Mouse (Mus musculus) kidney, postnatal 10 days (tissue): ENCODE measurements at regions not wholly inside any gene's neighbourhood (a gene's known extent, or its start where the extent isn't known, plus 50 kb on each side); places are given as distances from the start of the nearest gene placed in this dataset.

Experiments used
- DNase-seq: peaks from one replicate; pipeline ENCODE4 v3.0.0; 2021; ENCODE audit warnings: mixed read lengths

DNA sequence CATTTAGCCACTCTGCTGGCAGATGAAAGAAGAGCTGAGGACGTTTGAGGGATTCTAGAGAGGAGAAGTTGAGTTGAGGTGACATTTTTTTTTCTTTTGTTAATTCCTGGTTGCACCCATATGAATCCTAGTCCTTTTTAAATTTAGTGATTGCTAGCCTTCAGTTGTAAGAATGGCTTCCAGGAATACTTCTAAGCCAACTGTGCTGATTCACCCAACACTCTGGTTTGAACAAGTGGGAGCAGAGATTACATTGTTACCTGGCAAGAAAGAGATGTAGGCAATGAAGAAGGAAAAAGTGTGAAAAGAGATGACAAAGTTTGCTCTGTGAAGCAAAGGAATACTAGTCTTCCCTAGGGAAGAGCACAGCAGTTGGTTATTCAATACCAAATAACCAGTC is 261.1 kb upstream of the Kcnq5 start:
- no peak for DNase-seq

GRCm38 (mm10) chr1:22211795-22212194 is 250.1 kb upstream of the Kcnq5 start:
- no peak for DNase-seq

GRCm38 (mm10) chr1:22211232-22211631 is 249.5 kb upstream of the Kcnq5 start:
- DNase-seq = no peak

DNA sequence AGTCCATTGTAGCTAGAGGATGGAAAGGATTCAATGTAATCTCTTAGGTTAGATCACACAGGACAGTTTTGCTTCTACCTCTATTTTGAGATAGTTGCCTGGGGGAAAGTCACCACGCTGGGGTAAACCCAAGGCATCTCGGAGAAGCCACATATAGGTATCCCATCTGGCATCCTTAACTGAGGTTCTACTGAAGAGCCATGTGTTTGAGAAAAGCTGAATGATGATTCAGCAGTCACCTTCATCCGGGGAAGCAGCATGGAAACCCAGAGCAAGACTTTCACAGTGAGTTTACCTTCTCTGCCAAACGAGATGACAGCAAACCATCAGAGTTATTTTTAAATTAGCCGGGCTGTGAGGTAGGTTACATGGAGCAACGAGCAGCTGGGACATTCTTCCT is 248.9 kb upstream of the Kcnq5 start:
- DNase-seq = no peak

DNA sequence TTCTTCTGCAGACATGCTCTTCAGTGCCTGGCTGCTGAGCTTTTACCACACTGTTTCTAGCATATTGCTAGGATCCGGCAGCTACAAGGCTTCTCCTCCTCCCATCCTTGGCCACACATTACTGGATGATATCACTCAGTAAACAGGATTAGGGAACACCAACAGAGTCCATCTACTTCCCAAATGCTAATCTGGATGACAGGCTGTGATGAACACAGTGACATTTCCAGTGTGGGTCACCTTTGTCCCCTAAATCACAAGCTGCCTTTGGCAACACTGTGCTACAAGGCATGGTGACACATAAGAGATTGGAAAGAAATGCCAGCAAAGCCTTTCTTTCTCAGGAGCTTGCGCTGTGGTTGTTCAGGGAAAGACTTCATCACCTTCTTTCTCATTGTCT is 246.5 kb upstream of the Kcnq5 start:
- no peak for DNase-seq

GRCm38 (mm10) chr1:22206935-22207334 is 245.2 kb upstream of the Kcnq5 start:
- no peak for DNase-seq

- DNase-seq = no peak
These were observed 206.0 kb upstream of the Kcnq5 start for GRCm38 (mm10) chr1:22167621-22168181.

DNA sequence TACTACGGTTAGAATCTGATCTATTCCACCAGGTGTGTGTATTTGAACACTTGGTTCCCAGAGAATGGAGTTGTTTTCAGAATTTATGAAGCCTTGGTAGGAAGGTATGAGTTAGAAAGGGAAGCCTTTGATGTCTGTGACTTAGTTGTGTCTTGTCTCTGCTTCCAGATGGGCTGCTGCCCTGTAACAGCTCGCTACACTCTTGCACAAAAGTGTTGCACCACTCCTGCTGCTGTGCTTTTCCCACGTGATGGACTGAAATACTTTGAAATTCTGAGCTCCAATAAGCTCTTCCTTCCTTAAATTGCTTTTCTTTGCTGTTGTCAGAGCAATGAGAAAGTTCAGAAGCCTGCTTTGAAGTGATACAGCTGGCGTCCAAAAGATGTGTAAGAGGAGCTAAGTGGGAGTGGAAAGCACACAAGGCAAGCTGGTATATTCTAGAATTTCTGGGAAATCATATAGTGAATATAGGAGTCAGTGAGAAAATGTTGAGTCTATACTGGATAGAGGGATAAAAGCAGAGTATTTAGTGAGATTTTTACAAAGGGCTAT is 174.9 kb upstream of the Kcnq5 start:
- DNase-seq = no peak

DNA sequence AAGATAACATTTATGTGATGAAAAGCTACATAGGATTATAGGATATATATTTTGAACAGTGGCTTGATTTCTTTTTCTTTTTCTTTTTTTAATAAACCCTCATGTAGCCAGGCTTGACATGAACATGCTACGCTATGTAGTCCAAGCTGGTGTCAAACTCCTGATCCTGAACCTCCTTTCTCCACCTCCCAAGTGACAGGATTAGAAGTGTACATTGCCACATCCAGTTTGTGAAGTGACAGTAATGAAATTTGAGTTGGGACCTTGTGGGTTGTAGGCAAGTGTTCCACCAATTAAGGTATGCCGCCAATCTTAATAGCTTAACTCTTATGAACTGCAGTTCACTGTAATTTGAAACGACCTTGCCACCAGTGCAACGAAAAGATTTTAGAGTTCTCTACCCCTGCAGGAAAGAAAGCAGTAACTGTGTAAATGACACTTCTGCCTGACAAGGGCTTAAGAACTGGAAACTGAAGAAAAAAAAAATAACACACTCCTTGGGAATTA is 156.6 kb upstream of the Kcnq5 start:
- no peak for DNase-seq

DNA sequence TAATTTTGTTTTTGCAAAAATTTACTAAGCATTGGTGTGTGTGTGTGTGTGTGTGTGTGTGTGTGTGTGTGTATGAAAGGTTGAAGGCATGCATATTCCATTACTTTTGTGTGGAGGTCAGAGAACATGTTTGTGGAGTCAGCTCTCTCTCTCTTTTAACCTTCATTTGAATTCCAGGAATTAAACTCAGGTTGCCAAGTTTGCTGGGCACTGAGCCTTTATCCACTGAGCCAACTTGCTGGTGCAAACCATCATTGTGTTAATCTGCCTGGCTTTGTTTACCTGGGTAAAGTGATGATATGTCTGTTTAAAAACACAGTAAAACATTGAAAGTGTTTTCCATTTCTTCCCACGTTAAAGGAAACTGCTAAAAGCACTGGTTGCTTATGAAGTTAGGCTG is 154.7 kb upstream of the Kcnq5 start:
- no peak for DNase-seq

GRCm38 (mm10) chr1:22105496-22105895 is 143.8 kb upstream of the Kcnq5 start:
- DNase-seq = peak; percentile 11

DNA sequence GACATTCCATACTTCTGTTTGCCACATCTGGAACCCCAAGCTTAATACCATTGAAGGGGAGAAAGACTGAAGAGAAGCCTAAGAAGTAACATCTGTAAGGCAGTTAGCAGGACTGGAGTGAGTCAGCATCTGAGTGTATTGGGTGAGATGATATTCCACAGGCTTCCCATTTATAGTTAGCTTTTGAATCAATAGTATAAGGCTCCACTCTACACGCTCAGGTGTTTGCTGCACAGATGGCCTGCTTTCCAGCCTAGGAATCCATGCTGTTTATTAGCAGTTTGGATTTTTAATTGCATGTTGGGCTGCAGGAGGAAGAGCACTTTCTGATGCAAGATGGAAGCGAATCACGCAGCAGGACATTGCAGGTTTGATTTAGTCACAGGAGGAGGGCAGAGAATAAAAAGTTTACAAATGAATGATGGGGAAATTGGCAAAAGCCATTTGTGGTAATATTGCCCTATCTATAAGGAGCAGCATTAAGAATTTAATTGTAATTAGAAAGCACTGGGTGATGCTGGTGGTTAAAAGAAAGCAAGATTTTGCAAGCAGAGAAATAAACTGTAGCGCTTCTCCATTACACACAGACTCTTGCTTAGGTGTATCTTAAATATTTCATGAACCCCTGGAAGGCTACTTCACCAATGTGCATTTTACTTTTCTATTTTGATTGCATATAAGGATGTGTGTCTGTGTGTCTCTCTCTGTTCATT is 109.8 kb upstream of the Kcnq5 start:
- no peak for DNase-seq

- DNase-seq = no peak
These were observed 108.3 kb upstream of the Kcnq5 start for GRCm38 (mm10) chr1:22070028-22070427.
